Mouse (Mus musculus) layer of hippocampus, postnatal 14 days (tissue): ENCODE results near the gene Terf2ip. TPM values are rescaled to one million over a fixed set of nuclear protein-coding genes. Genes with fewer than 3 reads are reported as not detected.

Source experiments
- DNase-seq, 2 experiments: peaks; one replicate each; pipeline ENCODE4 v3.0.0; 2021 to 2022; ENCODE audit warnings: low spot score in 2 of 2, mixed read lengths in 1 of 2
- total RNA-seq, 2 experiments: library from RNA; stranded (reverse); gene quantifications; 2 replicates each; pipeline ENCODE4 v1.2.3; 2021

The Terf2ip gene
- total RNA-seq, 2 experiments from 2014 or later, result 35.9 to 37.2 TPM

GRCm38 (mm10) chr8:112007669-112008068 is 3.5 kb upstream of the Terf2ip start:
- no peak for DNase-seq

DNA sequence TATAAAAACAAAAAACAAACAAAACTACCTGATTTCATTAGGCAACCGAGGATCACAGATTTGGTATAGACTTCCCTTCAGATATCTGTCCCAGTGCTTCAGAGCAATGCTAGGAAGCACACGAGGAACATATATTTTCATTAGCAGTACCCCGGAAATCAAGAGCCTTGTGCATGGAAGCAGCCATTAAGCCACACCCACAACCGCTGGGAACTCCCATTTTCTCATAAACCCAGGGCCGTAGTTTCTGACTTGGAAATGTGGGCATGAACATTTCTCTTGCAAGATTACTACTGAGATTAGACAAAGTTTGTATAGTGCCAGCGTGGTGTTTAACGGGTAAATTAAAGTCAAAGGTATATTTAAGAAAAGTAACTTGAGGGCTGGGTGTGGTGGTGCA is 1.6 kb upstream of the Terf2ip start:
- DNase-seq, result no peak

- no peak for DNase-seq
These were observed 631 bp downstream of the Terf2ip start for GRCm38 (mm10) chr8:112011816-112012242.

GRCm38 (mm10) chr8:112014936-112015335 is 3.7 kb downstream of the Terf2ip start, which contains the start of gene Gm6793:
TSS of gene Gm6793 (minus strand) at chr8:112015036.
- no peak for DNase-seq

DNA sequence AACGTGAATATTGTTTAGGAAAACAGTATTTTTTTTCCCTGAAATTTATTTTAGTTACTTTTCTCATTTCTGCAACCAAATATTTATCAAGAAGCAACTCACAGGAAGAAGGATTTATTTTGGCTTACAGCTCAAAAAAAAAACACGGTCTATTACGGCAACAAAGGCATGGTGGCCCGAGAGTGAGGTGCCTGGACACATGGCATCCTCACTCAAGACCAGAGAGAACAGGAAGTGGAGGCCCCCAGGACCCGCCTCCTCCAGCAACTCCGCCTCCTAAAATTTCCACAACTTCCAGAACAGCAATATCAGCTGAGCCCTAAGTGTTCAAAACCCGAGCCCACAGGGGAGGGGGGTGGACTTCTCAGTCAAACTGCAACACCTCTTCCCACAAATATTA is 18.3 kb downstream of the Terf2ip start:
- DNase-seq, result no peak

GRCm38 (mm10) chr8:112030663-112031062 is 19.5 kb downstream of the Terf2ip start:
- DNase-seq, result no peak

- DNase-seq, result no peak
These were observed 21.9 kb downstream of the Terf2ip start for GRCm38 (mm10) chr8:112033071-112033470.

GRCm38 (mm10) chr8:112034603-112035002 is 23.4 kb downstream of the Terf2ip start:
- DNase-seq, result peak; percentile 16 to 27

DNA sequence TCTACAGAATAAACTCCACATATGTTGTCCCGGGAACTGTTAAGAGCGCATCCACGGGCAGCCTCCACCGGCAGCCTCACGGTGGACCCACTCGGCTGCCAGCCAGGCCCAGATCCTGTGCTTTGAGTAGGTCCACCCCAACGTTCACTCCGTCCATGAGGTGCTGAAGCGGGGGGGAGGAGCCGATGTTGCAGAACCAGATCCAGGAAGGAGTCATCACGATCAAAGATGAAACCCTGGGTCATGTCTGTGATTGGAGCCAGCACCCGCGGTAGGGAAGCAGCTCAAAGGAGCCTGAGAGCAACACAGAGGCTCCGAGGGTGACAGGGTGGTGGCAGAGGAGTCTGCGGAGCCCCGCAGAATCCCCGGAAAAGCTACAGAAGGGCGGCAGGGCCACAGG is 26.3 kb downstream of the Terf2ip start:
- DNase-seq, result no peak

- DNase-seq, result no peak
These were observed 34.0 kb downstream of the Terf2ip start for GRCm38 (mm10) chr8:112045182-112045581.

GRCm38 (mm10) chr8:112045896-112046295 is 34.7 kb downstream of the Terf2ip start:
- peak; percentile 87 to 93 for DNase-seq

- no peak for DNase-seq
These were observed 37.1 kb downstream of the Terf2ip start for GRCm38 (mm10) chr8:112048293-112048692.

GRCm38 (mm10) chr8:112049984-112050383 is 38.8 kb downstream of the Terf2ip start:
- DNase-seq, result no peak

DNA sequence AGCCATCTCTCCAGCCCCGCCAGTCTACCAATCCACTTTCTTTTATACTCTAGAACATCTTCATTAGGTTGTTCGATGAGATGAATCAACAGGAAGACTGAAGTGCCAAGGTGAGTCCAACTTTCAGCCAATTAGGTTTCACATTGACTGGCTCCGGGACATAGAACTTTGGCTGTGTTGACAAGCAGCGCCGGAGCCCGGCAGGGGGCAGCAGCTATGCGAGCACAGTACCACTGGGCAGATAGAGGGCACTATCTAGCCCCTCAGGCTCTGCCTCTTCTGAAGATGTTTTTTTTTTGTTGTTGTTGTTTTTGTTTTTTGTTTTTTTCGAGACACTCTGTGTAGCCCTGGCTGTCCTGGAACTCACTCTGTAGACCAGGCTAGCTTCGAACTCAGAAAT is 40.3 kb downstream of the Terf2ip start:
- no peak for DNase-seq

DNA sequence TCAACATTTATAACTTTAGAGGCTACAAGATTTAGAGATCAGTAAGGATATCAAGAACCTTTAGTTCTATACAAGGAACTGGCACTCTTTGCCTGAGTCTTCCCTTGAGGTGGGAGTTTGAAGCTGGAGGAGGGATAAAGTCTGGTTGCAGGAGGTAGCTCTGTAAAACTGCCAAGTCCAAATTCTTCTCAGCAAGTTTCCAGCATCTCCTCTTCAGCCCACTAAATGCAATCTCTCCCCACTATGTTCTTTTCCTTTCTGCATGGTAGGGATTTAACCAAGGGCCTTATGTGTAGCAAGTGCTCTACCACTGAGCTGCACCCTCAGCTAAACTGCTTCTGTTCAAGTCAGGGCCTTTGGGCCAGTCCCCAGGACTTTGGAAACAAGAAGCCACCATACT is 43.3 kb downstream of the Terf2ip start:
- DNase-seq, result no peak

GRCm38 (mm10) chr8:112061372-112061771 is 50.2 kb downstream of the Terf2ip start:
- peak in 1 of 2 experiments; percentile 77 for DNase-seq

Other genes starting within 250 kb of the Terf2ip start
- 10 to 100 TPM; 76.0 to 81.3 TPM for gene Cfdp1, start 157.1 kb upstream of the Terf2ip start, total RNA-seq
- gene Tmem170, start 134.6 kb upstream of the Terf2ip start, total RNA-seq, result 1 to 10 TPM; 3.5 to 4.4 TPM
- gene Chst5, start 101.0 kb upstream of the Terf2ip start, total RNA-seq, result under 1 TPM; 0.44 to 0.95 TPM
- gene Tmem231, start 77.5 kb upstream of the Terf2ip start, total RNA-seq, result 1 to 10 TPM; 9.6 to 9.9 TPM
- gene Gabarapl2, start 70.7 kb upstream of the Terf2ip start, total RNA-seq, result 100 to 1,000 TPM; 219 to 221 TPM
- 1 to 10 TPM; 4.3 to 5.2 TPM for gene Adat1, start 19.1 kb upstream of the Terf2ip start, total RNA-seq
- gene Kars, start 75 bp upstream of the Terf2ip start, total RNA-seq, result 10 to 100 TPM; 79.8 to 83.9 TPM
- under 1 TPM in 1 of 2 experiments, not detected in 1; 0.30 TPM for gene Gm6793, start 3.6 kb downstream of the Terf2ip start, total RNA-seq